Mouse (Mus musculus): ENCODE results near the gene Chrm5. TPM values are rescaled to one million over a fixed set of nuclear protein-coding genes. Genes with fewer than 3 reads are reported as not detected.

The Chrm5 gene
- polyA plus RNA-seq, 1 experiment from 2014 or later, result not detected

DNA sequence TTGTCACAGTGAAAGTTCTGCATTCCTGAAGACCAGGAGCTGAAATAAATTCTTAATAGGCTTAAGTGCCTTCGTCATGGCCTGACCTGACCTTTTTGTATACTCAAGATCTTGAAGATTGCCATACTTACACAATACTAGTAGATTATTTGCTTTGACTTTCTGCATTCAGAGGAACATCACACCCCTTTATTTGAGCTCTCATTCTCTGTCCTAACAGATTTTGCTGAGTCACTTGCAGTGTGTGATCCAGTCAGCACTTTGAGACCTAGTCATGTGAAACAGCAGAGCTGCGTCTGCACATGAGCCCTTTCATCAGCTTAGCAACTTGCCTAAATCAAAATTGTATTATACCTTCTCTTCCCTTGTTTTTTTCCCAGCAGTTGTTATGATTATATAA is 47.2 kb downstream of the Chrm5 start:
- H3K4me1 ChIP-seq, result no peaks in the 10 kb centered on the region
- WGBS, result 86% methylated on average over 2 of the region's 2 CpGs

DNA sequence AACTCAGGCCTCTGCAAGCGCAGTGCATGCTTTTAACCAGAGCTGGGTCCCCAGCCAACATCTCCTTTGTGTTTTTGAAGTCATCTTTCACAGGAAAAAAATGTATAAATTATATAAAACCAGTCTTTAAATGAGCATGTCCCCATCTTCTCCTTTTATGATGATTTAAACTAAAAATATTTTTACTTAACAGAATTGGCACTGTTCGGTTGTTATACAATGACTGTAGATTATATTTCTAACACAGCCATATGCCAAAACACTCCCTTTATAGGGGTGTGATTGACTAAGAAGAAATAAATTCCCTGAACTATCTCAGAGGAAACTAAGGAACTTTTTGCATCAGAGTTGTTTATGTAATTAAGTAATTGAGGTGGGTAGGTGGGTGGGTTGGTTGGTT is 48.0 kb downstream of the Chrm5 start:
- 95% methylated on average over 2 of the region's 2 CpGs for WGBS

More for the DNA sequence above, 47.2 kb downstream of the Chrm5 start:
- DNase-seq (ENCODE audit: low spot score), result no peak
- no peak overlapping the region for H3K4me3 ChIP-seq
- H3K36me3 ChIP-seq, result no peaks in the 10 kb centered on the region
- no peaks in the 10 kb centered on the region for H3K27me3 ChIP-seq (ENCODE audit: low read depth, poor library complexity, severe bottlenecking)
- no peak overlapping the region for H3K27ac ChIP-seq
- no peaks in the 10 kb centered on the region for H3K9me3 ChIP-seq (replicated peaks)

DNA sequence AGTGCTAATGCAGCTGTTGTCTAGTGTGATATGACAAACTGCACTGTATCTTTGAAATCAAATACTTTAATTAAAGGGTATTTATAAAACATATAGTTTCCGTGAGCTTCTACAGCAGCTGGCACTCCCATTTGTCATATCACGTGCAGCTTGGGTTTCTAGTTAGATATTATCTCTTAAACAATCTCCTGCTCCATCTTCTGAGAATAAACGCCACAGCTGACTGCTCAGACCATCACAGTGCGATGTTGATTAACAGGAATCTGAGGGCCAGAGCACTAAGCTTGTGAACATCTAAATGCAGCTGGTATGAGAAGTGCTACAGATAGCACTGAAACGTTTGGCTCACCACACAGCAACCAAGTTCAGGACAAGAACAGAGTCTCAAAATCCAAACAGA is 50.2 kb downstream of the Chrm5 start:
- DNase-seq (ENCODE audit: low spot score), result no peak
- Histone ChIP-seq H3K27ac (no peak overlapping the region), H3K27me3 (ENCODE audit: low read depth, poor library complexity, severe bottlenecking) (no peaks in the 10 kb centered on the region), H3K4me3 (no peak overlapping the region), H3K36me3 (no peaks in the 10 kb centered on the region), H3K4me1 (no peaks in the 10 kb centered on the region), H3K9me3 (replicated peaks) (no peaks in the 10 kb centered on the region)
- WGBS, result 77% methylated on average over 5 of the region's 5 CpGs

More for the DNA sequence above, 48.0 kb downstream of the Chrm5 start:
- no peaks in the 10 kb centered on the region for H3K27me3 ChIP-seq (ENCODE audit: low read depth, poor library complexity, severe bottlenecking)
- H3K4me1 ChIP-seq, result no peaks in the 10 kb centered on the region
- no peaks in the 10 kb centered on the region for H3K9me3 ChIP-seq (replicated peaks)
- no peak overlapping the region for H3K27ac ChIP-seq
- DNase-seq (ENCODE audit: low spot score), result no peak
- no peak overlapping the region for H3K4me3 ChIP-seq
- H3K36me3 ChIP-seq, result no peaks in the 10 kb centered on the region

DNA sequence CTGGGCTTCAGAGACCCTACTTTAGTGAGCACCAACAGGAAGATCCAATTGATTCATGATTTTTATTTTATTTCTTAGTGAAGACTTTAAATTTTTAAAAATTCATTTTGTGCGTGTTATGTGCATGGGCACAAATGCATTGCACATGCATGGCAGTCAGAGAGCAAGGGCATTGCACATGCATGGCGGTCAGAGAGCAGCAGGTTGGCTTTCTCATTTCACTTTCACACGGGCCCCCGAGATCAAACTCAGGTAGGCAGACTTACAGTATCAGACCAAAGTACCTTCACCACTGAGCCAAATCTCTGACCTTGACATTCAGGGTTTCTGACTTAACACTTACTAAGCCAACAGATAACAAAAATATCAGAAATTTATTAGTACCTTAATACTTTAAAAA is 50.9 kb downstream of the Chrm5 start:
- 87% methylated on average over 4 of the region's 4 CpGs for WGBS
- H3K4me1 ChIP-seq, result no peaks in the 10 kb centered on the region
- H3K9me3 ChIP-seq (replicated peaks), result no peaks in the 10 kb centered on the region
- no peak overlapping the region for H3K27ac ChIP-seq
- no peak overlapping the region for H3K4me3 ChIP-seq
- H3K27me3 ChIP-seq (ENCODE audit: low read depth, poor library complexity, severe bottlenecking), result no peaks in the 10 kb centered on the region
- DNase-seq (ENCODE audit: low spot score), result no peak
- H3K36me3 ChIP-seq, result no peaks in the 10 kb centered on the region

Other genes with a start within 250 kb of the Chrm5 start
- gene Lpcat4, start 241.3 kb downstream of the Chrm5 start, polyA plus RNA-seq (2016; fragmentation: Nextera tagmentation; extraction: Ambion mirVana), result 15.0 and 18.0 TPM in 2 replicates
- 0.04 and 0.10 TPM in 2 replicates for gene Nutm1, start 221.5 kb downstream of the Chrm5 start, polyA plus RNA-seq (2016; fragmentation: Nextera tagmentation; extraction: Ambion mirVana)
- 188 and 253 TPM in 2 replicates for gene Nop10, start 218.8 kb downstream of the Chrm5 start, polyA plus RNA-seq (2016; fragmentation: Nextera tagmentation; extraction: Ambion mirVana)
- gene Slc12a6, start 214.9 kb downstream of the Chrm5 start, polyA plus RNA-seq (2016; fragmentation: Nextera tagmentation; extraction: Ambion mirVana), result 5.0 and 7.4 TPM in 2 replicates
- gene Gm21985, start 214.5 kb downstream of the Chrm5 start, polyA plus RNA-seq (2016; fragmentation: Nextera tagmentation; extraction: Ambion mirVana), result not detected in 2 replicates
- 117 and 127 TPM in 2 replicates for gene Emc4, start 112.7 kb downstream of the Chrm5 start, polyA plus RNA-seq (2016; fragmentation: Nextera tagmentation; extraction: Ambion mirVana)
- 37.5 and 44.4 TPM in 2 replicates for gene Katnbl1, start 101.6 kb downstream of the Chrm5 start, polyA plus RNA-seq (2016; fragmentation: Nextera tagmentation; extraction: Ambion mirVana)
- gene Emc7, start 25.8 kb downstream of the Chrm5 start, polyA plus RNA-seq (2016; fragmentation: Nextera tagmentation; extraction: Ambion mirVana), result 10.2 and 10.9 TPM in 2 replicates
- 10.0 and 11.6 TPM in 2 replicates for gene Aven, start 12.2 kb upstream of the Chrm5 start, polyA plus RNA-seq (2016; fragmentation: Nextera tagmentation; extraction: Ambion mirVana)

Measured in limb, embryonic 10.5 days (tissue).